Mouse (Mus musculus) megakaryocyte, embryonic 14.5 days (primary cell): ENCODE measurements around the gene Itgam. TPM values are rescaled to one million over a fixed set of nuclear protein-coding genes. Genes with fewer than 3 reads are reported as not detected.
"Not testable (repeated sequence)": the region's sequence is repeated elsewhere in the genome, so short reads cannot be mapped to it uniquely, and the experiment has no call there.

Experiments
- H3K27me3 ChIP-seq: replicated peaks from 2 replicates; pipeline ENCODE3; 2012; ENCODE audit warnings: inconsistent platforms
- H3K36me3 ChIP-seq: replicated peaks from 2 replicates; pipeline ENCODE3; 2012; ENCODE audit warnings: low read length, inconsistent platforms, mixed read lengths
- H3K4me1 ChIP-seq: 2 replicates; pipeline ENCODE4 v1.6.1; 2012; ENCODE audit warnings: inconsistent platforms
- H3K4me3 ChIP-seq: replicated peaks from 2 replicates; pipeline ENCODE3; 2012; ENCODE audit warnings: moderate library complexity, mild to moderate bottlenecking, inconsistent platforms
- H3K9me3 ChIP-seq: 2 replicates; pipeline ENCODE4 v1.6.1; 2012; ENCODE audit warnings: inconsistent platforms
- FLI1 ChIP-seq: IDR thresholded peaks from 2 replicates; pipeline ENCODE4 v1.6.1; 2012; ENCODE audit warnings: low read length, inconsistent platforms, mixed read lengths
- GATA1 ChIP-seq: IDR thresholded peaks from 3 replicates; pipeline ENCODE4 v1.6.1; 2012; ENCODE audit warnings: mixed read lengths, low read length, inconsistent platforms, borderline replicate concordance
- polyA plus RNA-seq: library from polyadenylated mRNA; stranded (reverse); fragments of >175 nt; gene quantifications from 2 replicates; pipeline ENCODE4 v1.2.3, GENCODE M21; 2012; ENCODE audit warnings: low replicate concordance; ENCODE audit not compliant: insufficient read depth

Gene Itgam
- polyA plus RNA-seq, 1 experiment = 6.0 TPM

DNA sequence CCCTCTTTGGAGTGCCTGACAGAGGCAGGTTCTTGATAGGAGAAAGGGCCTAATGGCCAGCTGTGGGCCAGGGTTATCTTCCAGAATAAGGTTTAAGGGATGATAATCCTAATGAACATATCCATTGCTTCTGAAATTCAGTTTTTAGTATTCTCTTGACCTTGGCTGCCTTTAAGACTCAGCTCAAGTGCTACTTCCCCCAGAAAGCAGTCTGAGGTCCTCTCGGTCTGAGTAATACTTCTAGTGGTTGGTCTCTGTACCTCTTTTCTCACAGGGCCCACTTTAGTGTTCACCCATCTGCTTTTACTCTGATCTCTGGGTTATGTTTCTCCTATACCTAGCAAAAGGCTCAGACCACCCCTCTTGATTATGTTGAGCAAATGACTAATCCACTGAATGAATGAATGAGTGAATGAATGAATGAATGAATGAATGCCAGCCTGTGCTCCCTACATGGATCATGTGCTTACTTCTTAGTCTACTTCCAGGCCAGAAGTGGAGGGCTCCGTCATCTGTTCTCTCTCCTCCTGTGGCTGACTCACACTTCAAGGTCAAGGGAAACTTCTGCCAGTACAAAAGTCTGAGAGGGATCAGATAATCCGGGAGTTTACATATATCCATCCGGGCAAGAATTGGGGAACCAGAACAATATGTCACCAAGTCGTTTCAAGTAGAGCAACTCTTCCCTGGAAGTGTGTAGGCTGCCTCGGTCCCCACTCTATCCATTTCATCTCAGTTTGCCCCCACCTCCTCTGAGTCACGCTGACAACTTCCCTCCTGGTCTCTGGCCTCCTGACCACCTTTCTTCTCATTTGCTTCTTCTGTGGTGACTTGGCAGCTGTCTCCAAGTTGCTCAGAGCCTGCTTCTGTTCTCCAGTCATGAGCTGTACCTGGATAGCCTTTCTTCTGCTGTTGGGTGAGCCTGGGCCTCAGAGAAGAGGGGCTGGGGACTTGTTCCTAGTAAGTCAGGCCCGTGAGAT is 66.6 kb downstream of the Itgam start, which contains the start of gene Itgax:
Itgax (plus strand) TSS at position 807 of the 980 bp plus-strand sequence.
- Histone ChIP-seq H3K36me3 (no peaks in the 10 kb centered on the region), H3K27me3 (peaks cover 17% of the 10 kb centered on the region), H3K4me1 (peaks cover 42% of the 10 kb centered on the region), H3K4me3 (no peak within 1 kb of the TSS), H3K9me3 (no peaks in the 10 kb centered on the region)
- TF ChIP-seq GATA1 = no peak
- TF ChIP-seq FLI1 = no peak

DNA sequence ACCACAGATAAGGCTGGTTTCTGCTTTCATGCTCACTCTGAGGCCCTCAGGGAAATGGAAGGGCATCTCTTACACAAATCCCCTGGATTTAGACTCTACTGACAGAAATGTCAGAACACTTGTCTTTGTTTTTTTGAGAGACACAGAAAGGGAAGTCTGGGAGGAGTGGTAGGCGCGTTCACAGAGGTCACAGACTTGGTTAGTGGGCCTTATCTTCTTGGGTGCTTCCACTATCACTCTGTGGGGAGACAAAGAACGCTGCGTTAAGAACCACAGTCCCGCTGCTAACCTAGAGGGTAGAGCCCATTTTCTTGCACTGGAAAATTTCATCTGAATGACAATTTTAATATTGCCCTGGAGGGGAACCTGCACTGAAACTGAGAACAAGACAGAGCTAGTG is 69.7 kb downstream of the Itgam start:
- Histone ChIP-seq H3K4me3 (no peak overlapping the region), H3K4me1 (peaks cover 44% of the 10 kb centered on the region), H3K27me3 (peaks cover 29% of the 10 kb centered on the region), H3K36me3 (no peaks in the 10 kb centered on the region), H3K9me3 (peaks cover 6% of the 10 kb centered on the region; the same call in 1 of the 2 replicates)
- no peak for TF ChIP-seq FLI1

DNA sequence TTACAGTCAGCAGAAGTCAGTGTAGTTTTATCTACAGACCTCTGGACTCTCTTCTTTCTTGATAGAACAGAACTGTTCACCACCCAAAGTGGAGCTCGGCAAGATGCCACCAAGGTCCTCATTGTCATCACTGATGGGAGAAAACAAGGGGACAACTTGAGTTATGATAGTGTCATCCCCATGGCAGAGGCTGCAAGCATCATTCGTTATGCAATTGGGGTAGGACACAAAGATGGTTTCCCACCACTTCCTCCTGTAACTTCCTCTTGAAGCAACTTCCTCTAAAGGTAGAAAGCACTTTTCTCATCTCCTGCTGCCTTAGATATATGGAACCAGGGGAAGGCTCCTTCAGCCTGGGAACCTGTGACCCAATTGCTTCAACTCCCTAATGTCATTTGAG is 71.2 kb downstream of the Itgam start:
- H3K27me3 ChIP-seq = peaks cover 27% of the 10 kb centered on the region

DNA sequence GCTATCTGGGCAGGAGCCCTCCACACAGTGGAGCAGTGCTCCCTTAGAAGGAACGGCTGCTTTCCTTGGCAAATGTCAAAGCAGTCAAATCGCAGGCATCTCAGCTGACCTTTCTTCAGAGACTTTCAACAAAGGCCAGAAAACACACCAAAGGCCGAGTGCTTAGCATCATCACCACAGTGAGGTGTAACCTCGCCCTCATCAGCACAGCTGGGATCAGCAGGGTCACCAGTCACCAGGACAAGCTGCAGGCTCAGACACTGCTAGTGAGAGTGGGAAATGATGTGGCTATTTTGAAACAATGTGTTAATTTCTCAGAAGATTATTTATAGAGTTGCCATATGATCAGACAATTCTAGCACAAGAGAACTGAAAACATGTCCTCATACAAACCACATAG is 74.5 kb downstream of the Itgam start:
- Histone ChIP-seq H3K4me3 (no peak overlapping the region), H3K27me3 (peaks cover 32% of the 10 kb centered on the region), H3K36me3 (no peaks in the 10 kb centered on the region), H3K4me1 (peaks cover 26% of the 10 kb centered on the region), H3K9me3 (peaks cover 15% of the 10 kb centered on the region)
- TF ChIP-seq GATA1 = no peak
- no peak for TF ChIP-seq FLI1

More for the DNA sequence above, 71.2 kb downstream of the Itgam start:
- peaks cover 6% of the 10 kb centered on the region; the same call in 1 of the 2 replicates for H3K9me3 ChIP-seq
- TF ChIP-seq GATA1 = no peak
- no peak for TF ChIP-seq FLI1
- no peaks in the 10 kb centered on the region for H3K36me3 ChIP-seq
- no peak overlapping the region for H3K4me3 ChIP-seq
- H3K4me1 ChIP-seq = peaks cover 42% of the 10 kb centered on the region

DNA sequence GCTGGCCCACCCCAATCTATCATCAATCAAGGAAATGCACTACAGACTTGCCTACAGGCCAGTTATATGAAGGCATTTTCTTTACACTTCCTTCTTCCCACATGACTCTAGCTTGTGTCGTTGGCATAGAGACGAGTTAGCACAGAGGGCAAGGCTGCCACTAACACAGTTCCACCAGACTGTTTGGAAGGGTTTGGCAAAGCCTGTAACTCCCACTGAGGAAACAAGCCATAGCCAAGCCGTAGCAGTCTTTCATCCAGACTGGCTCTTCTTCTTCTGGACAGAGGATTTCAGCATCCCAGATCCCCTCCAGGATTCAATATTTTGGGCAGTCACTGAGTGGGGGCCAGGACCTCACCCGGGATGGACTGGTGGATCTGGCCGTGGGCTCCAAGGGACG is 77.2 kb downstream of the Itgam start:
- TF ChIP-seq FLI1 (no peak), GATA1 (no peak)
- peaks cover 33% of the 10 kb centered on the region for H3K27me3 ChIP-seq
- no peak overlapping the region for H3K4me3 ChIP-seq
- H3K9me3 ChIP-seq = peaks cover 10% of the 10 kb centered on the region
- H3K4me1 ChIP-seq = peaks cover 9% of the 10 kb centered on the region
- H3K36me3 ChIP-seq = no peaks in the 10 kb centered on the region

DNA sequence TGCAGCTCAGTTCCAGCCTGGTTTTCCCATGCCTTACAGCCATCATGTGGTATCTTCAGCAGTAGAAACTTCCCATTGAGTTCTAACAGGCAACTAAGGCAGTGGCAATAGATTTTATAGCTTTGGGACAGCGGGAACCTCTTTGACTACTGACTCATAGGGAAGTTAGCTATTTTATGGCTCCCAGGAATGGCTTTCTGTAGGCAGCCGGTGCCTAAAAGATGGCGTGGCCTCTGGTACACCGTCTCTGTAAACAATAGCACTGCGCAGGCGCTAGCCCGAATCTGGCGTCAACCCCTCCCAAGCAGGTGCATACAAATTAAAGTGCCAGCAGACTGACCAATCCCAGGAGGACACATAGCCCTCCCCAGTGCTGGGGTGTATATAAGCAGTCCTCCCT is 88.5 kb downstream of the Itgam start:
- H3K4me3 ChIP-seq = no peak overlapping the region
- no peak for TF ChIP-seq FLI1
- TF ChIP-seq GATA1 = no peak
- H3K4me1 ChIP-seq = no peaks in the 10 kb centered on the region
- peaks cover 45% of the 10 kb centered on the region for H3K27me3 ChIP-seq
- H3K36me3 ChIP-seq = no peaks in the 10 kb centered on the region
- no peaks in the 10 kb centered on the region for H3K9me3 ChIP-seq

DNA sequence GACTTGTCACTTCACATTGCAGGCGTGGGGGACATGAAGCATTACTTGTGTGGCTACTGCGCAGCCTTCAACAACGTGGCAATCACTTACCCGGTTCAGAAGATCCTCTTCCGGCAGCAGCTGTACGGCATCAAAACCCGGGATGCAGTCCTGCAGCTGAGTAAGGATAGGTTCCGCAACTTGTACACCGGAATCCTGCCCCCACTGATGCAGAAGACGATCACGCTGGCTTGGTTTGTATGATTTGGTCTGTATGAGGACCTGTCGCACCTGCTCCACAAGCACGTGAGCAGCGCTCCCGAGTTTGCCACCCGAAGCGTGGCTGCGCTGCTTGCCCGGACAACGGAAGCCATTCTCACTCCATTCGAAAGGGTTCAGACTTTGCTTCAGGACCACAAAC is 91.6 kb downstream of the Itgam start, which contains the start of gene Itgad:
Itgad (plus strand) TSS at position 301 of the 400 bp plus-strand sequence.
- H3K9me3 ChIP-seq = no peaks in the 10 kb centered on the region
- H3K4me3 ChIP-seq = no peak within 1 kb of the TSS
- peaks cover 3% of the 10 kb centered on the region; the same call in 1 of the 2 replicates for H3K4me1 ChIP-seq
- peaks cover 18% of the 10 kb centered on the region for H3K27me3 ChIP-seq
- H3K36me3 ChIP-seq = no peaks in the 10 kb centered on the region
- TF ChIP-seq FLI1 (no peak), GATA1 (no peak)

DNA sequence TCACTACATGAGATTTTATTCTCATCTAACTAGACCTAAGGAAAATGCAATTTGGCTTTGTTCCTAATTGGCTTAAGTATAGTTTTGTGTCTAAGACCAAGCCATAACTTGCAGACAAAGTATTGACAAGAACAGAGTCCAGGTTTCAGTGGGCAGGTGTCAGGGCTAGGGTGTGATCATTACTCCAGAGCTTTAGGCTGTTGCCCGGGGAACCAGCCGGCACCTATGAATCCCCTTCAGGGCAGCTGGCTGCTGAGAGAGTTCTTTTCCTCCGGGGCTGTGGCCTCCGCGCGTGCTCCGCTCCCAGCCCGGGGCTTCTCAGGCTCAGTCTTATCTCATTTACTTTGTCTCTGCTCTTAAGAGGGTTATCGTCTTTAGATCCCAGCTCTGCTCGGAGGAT is 92.5 kb downstream of the Itgam start:
- Histone ChIP-seq H3K36me3 (no peaks in the 10 kb centered on the region), H3K4me3 (no peak overlapping the region), H3K9me3 (no peaks in the 10 kb centered on the region), H3K27me3 (peaks cover 14% of the 10 kb centered on the region), H3K4me1 (peaks cover 3% of the 10 kb centered on the region; the same call in 1 of the 2 replicates)
- TF ChIP-seq GATA1 = no peak
- TF ChIP-seq FLI1 = no peak

DNA sequence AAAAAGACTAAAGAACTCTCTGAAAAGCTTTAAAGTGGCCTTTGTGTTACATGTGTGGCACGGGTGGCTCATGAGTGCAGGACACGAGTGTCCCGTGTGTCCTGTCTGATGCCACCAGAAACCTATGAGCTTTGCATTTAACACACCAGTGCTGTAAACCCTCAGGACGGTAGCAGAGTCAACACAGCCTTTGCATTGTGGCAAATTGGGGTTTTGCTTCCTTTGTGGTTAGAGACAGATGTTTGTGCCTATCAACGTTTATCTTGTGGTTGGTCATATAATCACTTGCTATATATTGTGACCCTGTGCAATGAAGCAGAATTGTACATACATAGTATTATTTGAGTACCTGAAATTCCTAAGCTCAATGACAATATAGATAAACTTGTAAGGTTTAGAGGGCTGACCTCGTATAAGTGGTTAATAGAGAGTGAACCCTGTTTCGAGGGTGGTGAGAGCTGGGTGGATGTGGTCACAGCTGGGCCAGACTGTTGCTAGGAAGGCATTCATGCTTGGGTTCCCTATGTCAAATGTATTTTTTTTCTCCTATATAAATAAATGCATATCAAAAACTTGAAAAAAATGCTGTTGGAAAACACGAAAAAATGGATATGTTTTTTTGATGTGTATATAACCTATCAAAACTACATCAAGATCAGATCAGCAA is 96.4 kb downstream of the Itgam start:
- not testable (repeated sequence) for H3K36me3 ChIP-seq, H3K4me1 ChIP-seq

DNA sequence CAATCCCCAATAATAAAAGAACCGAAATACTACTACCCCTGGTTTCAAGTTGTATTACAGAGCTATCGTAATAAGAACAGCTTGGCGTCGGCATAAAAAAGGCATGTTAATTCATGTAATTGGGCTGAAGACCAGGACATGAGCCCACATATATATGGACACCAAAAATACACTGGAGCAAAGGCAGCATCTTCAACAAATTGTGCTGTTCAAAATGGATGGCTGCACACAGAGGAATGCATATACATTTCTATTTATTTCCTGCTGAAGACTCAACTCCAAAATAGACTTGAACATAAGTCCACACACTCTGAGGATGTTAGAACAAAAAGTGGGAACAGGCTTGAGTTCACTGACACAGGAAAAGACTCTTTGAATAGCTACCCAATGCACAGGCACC is 101.6 kb downstream of the Itgam start:
- H3K36me3 ChIP-seq = no peaks in the 10 kb centered on the region

More for the DNA sequence above, 96.4 kb downstream of the Itgam start:
- not testable (repeated sequence) for H3K9me3 ChIP-seq, H3K4me3 ChIP-seq, H3K27me3 ChIP-seq

More for the DNA sequence above, 101.6 kb downstream of the Itgam start:
- Histone ChIP-seq H3K27me3 (peaks cover 3% of the 10 kb centered on the region), H3K9me3 (0 out of 2 replicates have a peak, but pooled peaks cover 4% of the 10 kb centered on the region), H3K4me1 (no peaks in the 10 kb centered on the region), H3K4me3 (no peak overlapping the region)
- no peak for TF ChIP-seq GATA1
- no peak for TF ChIP-seq FLI1
